Mouse (Mus musculus) spleen, postnatal 36 days (tissue): Measurements from ENCODE around the gene 4931422A03Rik.

Experiments
- DNase-seq, 2 experiments: peaks; one replicate each; pipeline ENCODE4 v3.0.0; 2022; ENCODE audit warnings: low spot score in 2 of 2, mixed read lengths in 1 of 2

The 4931422A03Rik gene

DNA sequence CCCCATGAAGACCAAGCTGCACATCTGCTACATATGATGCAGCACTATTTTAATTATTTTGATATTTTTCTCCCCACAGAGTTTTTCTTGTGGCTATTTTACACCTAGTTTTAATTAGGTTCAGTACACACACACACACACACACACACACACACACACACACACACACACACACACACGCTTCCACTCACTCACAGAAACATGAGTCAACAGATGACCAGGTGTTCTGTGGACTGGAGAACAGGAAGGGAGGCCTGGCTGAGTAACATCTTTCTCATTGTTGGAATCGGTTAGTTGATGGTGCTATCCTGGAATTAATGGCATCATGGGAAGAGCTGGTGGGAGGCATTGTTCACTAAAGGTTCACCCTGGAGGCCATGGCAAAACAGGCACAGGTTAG, 90.5 kb downstream of the 4931422A03Rik start:
- no peak for DNase-seq

DNA sequence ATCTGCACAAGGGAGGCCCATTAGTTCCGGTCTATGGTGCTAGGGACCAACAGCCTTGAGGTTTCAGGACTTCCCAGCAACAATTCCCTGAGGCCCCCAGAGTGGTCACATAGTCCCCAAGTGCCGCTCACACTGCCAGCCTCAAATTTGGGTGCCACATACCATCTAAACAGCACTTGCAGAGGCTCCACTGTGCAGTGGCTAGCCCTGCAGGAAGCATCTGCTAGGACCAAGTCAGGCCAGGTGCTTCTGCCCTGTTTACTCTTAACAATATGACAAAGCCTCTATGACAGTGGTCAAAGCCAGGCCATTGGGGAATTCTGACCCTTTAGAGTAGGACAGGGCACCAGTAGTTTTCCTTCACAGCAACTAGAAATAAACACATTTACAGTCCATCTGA, 91.5 kb downstream of the 4931422A03Rik start:
- DNase-seq: no peak

DNA sequence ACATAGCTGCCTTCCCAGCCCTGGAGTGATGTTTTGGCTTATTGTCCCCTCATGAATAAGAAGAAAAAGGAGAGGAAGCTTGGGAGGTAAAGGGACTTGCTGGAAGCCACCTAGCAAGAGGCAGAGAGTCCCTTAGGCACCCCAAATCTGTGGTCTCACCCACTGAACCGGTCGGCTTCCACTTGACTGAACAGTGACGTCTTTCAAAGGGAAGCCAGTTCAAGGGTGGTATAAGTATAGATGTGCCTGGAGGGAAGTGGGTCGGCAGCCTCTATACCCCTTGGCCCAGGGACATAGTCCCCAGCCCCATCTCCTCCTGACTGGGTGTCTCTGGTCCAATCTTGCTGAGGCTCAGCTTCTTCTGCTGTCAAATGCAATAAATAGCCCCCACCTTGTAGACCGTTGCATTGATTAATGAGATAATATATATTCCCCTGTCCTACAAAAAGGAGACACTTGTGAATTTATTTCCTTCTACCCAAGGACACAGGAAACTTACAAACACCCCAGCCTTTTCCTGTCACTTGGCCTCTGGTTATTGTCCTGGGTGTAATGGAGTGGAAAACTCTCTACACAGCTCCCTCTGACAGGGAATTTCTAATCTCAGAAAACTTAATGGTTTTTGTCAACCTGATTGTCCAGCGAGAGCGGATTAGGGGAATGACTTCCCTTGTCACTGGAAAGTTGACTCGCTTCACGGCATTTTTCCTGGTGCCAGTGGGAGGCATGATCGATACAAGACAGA, 92.3 kb downstream of the 4931422A03Rik start:
- DNase-seq: peak; percentile 42

DNA sequence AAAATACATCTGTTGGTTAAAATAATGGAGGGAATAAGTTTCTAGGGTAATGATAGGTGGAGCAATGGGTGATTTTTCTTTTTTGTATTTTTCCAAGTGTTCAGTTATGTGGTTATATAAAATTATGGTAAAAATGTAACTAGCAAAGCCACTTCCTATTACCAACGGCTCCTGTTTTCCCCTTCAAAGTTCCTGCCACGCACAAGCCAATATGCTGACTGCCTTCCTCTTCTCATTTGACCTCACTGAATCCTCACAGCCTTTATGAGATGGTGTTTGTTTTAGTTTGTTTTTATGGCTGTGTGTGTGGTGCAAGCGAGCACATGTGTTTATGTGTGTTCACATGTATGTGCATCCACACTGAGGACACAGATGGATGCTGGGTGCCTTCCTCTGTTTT, 93.5 kb downstream of the 4931422A03Rik start:
- DNase-seq: no peak

DNA sequence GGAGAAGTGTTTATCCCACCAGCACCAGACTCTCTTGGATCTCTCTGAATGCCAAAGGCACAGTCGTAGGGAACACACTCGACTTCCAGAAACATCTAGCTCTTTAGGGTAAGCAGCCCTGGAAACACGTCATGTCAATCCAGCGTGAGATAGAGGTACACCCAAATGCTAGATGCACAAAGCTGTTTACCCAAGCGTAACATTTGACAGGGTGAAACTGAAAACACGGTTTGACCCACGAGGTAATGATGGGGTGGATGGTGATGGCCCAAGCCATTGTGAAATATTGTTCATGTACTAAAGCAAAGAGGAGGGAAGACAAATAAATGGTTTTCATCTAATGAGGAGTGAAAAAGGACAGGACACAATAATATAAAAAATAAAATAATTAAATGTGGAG, 93.9 kb downstream of the 4931422A03Rik start:
- DNase-seq: peak; percentile 43 to 47

DNA sequence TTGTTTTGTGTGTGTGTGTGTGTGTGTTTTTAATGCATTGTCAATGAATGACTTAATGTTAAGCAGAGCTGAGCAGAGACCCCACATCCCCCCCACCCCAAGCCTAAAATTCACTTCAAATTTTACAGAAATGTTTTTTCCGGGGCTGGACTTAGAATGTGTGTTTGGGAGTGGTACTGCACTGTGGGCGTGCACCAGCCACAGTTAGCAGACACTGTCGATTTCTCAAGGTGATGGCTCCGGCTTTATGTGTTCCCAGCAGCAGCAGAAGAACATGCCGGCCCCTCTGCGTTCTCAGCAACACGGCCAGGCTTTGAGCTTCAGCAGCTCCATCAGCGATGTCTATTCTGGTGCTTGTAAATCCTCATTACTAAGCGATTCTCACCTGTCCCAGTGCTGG, 95.7 kb downstream of the 4931422A03Rik start:
- DNase-seq: no peak

DNA sequence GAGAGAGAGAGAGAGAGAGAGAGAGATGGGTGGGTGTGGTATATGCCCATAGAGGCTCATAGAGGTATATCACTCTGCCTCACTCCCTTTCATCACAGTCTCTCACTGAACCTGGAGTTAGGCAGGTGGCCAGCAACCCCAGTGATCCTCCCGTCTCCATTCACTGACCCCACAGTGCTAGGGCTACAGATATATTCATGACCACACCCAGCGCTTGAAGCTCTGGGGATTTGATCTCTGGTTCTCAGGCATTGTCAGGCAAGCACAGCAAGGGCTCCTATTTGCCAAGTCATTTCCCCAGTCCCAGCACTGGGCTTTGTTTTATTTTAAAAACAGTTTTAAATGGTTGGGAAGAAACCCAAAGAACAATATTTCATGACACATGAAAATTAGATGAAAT, 96.1 kb downstream of the 4931422A03Rik start:
- no peak for DNase-seq

DNA sequence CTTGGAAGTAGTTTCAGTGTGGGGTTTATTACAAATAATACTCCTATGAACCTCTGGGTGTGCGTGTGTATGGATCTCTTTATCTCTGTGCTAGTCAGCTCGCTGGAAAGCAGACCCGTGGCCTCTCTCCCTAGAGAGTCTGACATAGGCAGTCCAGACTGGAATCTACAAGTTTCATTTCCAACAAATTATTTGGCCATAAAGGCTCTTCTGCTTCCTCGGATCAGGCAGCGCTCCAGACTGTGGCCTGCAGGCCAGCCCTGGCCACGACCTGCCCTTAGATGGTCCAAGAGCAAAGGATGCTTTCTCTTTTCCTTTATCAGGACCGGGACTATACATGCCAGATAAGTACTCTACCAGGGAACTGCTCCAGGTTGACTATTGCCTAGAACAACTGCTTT, 96.7 kb downstream of the 4931422A03Rik start:
- no peak for DNase-seq

DNA sequence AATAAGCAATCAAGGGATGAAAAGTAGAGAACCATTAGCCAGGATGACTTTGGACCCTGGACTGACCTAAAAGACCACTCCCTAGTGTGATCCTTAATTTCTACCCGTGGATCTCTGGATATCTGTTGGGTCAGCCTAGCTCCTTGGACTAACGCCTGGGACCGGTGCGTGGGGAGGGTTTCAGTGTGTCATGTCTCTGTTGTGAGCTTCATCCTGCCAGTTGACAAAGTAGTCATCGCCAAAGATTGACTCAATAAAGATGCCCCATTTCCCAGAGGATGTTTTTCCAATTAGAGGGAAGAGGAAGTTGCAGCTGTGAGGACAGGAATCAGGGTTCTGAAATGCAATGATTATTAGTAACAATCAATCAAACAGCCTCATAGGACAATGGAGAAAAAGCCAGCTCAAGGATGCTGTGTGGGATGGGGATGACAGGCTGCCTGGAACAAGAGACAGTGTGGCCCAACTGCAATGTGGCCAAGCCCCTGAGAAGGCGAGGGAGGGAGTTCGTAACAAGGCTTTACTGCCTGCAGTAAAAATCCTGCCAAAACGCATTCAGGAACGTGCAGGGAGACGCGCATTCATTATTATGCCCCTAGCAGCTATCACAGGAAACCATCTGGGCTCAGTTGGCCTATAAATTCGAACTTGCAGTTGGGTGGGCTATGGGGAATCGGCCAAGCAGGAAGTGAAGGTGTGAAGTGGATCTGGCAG, 97.7 kb downstream of the 4931422A03Rik start:
- DNase-seq: no peak

DNA sequence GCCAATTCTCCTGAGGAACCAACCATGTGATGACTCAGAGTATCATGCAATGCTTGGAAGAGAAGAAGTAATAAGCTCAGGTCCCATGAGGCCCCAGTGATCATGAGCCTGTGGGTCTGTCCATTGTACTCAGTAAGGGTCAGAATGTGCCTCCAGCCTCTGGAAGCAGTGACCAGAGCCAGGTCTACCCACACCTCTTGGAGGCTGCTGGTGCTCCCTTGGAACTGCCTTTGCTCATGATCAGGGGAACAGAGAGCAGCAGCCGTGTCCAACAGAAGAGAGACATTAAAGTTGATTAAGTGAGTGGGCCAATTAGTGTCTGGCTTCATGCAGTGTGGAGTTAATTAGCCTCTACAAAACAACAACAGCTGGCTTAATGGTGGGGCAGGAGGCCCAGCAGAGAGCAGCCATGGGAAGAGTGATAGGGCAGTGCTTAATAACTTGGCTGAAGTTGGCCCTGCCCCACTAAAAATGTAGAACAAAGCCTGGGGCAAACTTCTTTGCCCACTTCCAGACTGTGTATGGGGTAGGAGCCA, 100.5 kb downstream of the 4931422A03Rik start:
- no peak for DNase-seq

DNA sequence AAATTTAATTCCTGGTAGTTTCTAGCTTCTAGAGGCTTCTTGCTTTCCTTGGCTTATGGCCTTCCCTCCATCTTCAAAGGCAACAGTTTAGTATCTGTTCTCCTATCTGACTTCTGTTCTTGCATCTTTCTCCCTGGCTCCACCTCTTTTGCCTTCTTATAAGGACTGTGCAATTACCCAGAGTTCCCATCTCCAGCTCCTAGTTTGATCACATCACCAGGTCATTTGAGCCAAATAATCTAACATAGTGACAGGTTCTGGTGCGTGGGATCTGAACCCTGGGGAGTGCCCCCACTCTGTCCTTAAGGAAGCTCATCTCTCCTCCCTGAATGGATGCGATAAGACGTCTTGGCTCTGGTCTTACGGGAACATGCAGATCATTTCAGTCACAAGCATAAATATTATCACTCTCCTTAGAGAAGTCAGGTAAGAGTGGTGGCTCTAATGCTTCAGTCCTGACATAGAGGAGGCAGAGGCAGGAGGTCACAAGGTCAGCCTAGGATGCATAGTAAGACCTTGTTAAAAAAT, 101.5 kb downstream of the 4931422A03Rik start:
- DNase-seq: no peak

DNA sequence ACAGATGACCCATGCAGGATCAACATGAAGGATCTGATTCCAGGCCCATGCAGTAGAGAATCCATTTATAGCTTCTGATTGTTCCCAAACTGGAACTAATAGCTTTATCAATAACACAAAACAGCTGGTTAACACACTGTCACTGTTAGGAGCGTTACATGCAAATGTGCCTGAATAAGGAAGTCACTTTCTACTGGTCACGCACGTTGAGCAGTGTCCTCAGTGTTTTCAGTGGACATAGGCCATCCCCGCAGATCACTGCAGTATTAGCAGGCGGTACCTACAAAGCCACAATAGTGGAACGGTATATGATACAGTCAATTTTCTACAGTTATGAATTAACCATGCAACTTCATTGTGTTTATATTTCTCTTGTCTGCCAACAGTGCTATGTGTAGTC, 108.7 kb downstream of the 4931422A03Rik start:
- no peak for DNase-seq

DNA sequence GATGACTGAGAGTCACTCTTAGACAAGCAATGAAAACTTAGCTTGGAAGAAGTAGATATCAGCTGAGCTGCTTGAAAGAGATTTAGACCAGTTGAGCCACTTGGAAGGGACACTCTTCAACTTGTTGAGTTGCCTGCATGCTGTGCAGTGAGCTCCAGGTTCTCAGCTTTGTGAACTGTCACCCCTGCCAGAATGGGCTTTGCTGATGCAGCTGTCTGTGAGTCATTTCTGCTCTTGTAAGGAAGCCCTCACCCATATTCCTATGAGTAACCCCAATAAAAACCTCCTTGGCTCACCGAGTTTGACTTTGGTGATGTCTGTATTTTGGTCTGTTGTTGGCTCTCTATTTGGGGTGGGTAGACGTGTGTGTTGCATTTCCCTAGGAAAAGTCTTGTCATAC, 109.8 kb downstream of the 4931422A03Rik start:
- no peak for DNase-seq

DNA sequence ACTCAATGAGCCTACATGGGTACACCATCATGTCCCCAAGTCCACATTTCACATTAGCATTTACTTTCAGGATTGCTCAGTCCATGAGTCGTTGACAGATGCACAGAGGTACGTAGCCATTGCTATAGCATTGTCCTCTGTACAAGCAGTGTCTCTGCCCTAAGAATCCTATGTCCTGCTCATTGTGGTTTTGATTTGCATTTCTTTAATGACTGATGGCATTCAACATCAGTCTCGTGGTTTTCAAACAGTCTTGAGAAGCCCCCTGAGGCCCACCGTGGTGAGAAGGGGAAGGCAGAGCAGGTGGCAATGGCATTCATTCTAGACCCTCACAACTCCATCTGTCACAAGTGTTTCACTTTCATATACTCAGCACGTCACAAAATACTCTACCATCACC, 110.8 kb downstream of the 4931422A03Rik start:
- peak in 1 of 2 experiments; percentile 45 for DNase-seq
